Mouse (Mus musculus): ENCODE measurements at regions not wholly inside any gene's neighbourhood (a gene's known extent, or its start where the extent isn't known, plus 50 kb on each side); places are given as distances from the start of the nearest gene placed in this dataset.

- no peak for TF ChIP-seq GATA1 (IDR thresholded peaks at IDR 0.05; ENCODE audit: borderline replicate concordance, low read length)
- no peak for TF ChIP-seq GATA2 (IDR thresholded peaks at IDR 0.05; ENCODE audit: borderline replicate concordance, low read depth, low read length)
- TF ChIP-seq CTCF (IDR thresholded peaks at IDR 0.05; ENCODE audit: low read depth, low read length), result no peak
- no peak for TF ChIP-seq TAL1 (conservative IDR thresholded peaks at IDR 0.05; ENCODE audit: low read depth, low read length)
Measured at GRCm38 (mm10) chr2:178576067-178576466, 145.7 kb downstream of the Cdh26 start.
